In genomic region chr8:46270741-46271140, GRCm38 (mm10) we compare ENCODE assay signal across 19 mouse cellular contexts. TPM values are rescaled to one million over a fixed set of nuclear protein-coding genes. Genes with fewer than 3 reads are reported as not detected.
DNase-seq lines count a peak whose midpoint lies in the region; ATAC-seq lines count a peak whose summit lies in the region.
"Had no signal": no experiment of that assay in that cellular context is flagged by ENCODE, and none has a peak within 500 bp of the region (broad histone marks: within the 10 kb centered on the region; RNA-seq: fewer than 3 reads in every experiment).

No protein-coding gene starts in this region.

- H3K4me1 ChIP-seq in forebrain, embryonic 14.5 days (ENCODE audit: control insufficient read depth, insufficient read depth, low read length): no peaks in the 10 kb centered on the region; the same call in none of the 2 replicates
- H3K4me1 ChIP-seq in forebrain, embryonic 16.5 days (replicated peaks; ENCODE audit: control insufficient read depth, insufficient read depth, low read length): peaks cover 7% of the 10 kb centered on the region
- no peaks in the 10 kb centered on the region for H3K4me1 ChIP-seq in kidney, embryonic 15.5 days
- H3K4me1 ChIP-seq in heart, embryonic 14.5 days (ENCODE audit: control insufficient read depth in 2 of 2, insufficient read depth in 2 of 2, low read length in 2 of 2): peaks cover 3 to 6% of the 10 kb centered on the region in 2 experiments

- H3K4me3 ChIP-seq in forebrain, embryonic 14.5 days (ENCODE audit: low read depth, low read length): no peak overlapping the region
- no peak overlapping the region for H3K4me3 ChIP-seq in forebrain, embryonic 16.5 days (replicated peaks; ENCODE audit: low read length)
- H3K4me3 ChIP-seq in kidney, embryonic 15.5 days (replicated peaks): no peak overlapping the region
- H3K4me3 ChIP-seq in heart, embryonic 14.5 days (ENCODE audit: control insufficient read depth in 1 of 2, insufficient read depth in 1 of 2, low read depth in 1 of 2, low read length in 2 of 2): no peak overlapping the region
- H3K4me3 ChIP-seq: embryonic facial prominence, embryonic 10.5 days had no signal

- no peak overlapping the region for H3K27ac ChIP-seq in forebrain, embryonic 14.5 days (ENCODE audit: low read depth, low read length)
- H3K27ac ChIP-seq in forebrain, embryonic 16.5 days (ENCODE audit: low read length): no peak overlapping the region
- no peak overlapping the region for H3K27ac ChIP-seq in kidney, embryonic 15.5 days
- H3K27ac ChIP-seq in heart, embryonic 14.5 days (replicated peaks in 1 of 2; ENCODE audit: control insufficient read depth in 1 of 2, insufficient read depth in 1 of 2, low read depth in 2 of 2, low read length in 2 of 2): no peak overlapping the region
- H3K27ac ChIP-seq: embryonic facial prominence, embryonic 10.5 days had no signal

- no peaks in the 10 kb centered on the region for H3K9me3 ChIP-seq in forebrain, embryonic 14.5 days (replicated peaks; ENCODE audit: control insufficient read depth, low read length)
- no peaks in the 10 kb centered on the region for H3K9me3 ChIP-seq in forebrain, embryonic 16.5 days (ENCODE audit: control insufficient read depth, low read length)
- H3K9me3 ChIP-seq in kidney, embryonic 15.5 days (replicated peaks): no peaks in the 10 kb centered on the region
- no peaks in the 10 kb centered on the region for H3K9me3 ChIP-seq in heart, embryonic 14.5 days (ENCODE audit: control insufficient read depth, low read length)
- H3K9me3 ChIP-seq: embryonic facial prominence, embryonic 10.5 days had no signal

- peak; percentile 19 for DNase-seq in forebrain, embryonic 14.5 days (ENCODE audit: low spot score)
- peak; percentile 35 for DNase-seq in kidney, postnatal 14 days
- peak; percentile 35 to 50 for DNase-seq in kidney, postnatal 25 days
- DNase-seq in right cerebral cortex, postnatal 10 days (ENCODE audit: low spot score in 2 of 2): no peak
- DNase-seq: cerebellum, adult 9-11 months; liver, postnatal 0 days; lung, postnatal 36 days had no signal

- 24% methylated on average over 6 of the region's 6 CpGs for WGBS in forebrain, embryonic 14.5 days
- WGBS in forebrain, embryonic 16.5 days: 24% methylated on average over 6 of the region's 6 CpGs
- WGBS in kidney, embryonic 15.5 days: 64% methylated on average over 6 of the region's 6 CpGs
- WGBS in heart, embryonic 14.5 days: 18% methylated on average over 6 of the region's 6 CpGs

- H3K27me3 ChIP-seq in forebrain, embryonic 14.5 days (replicated peaks; ENCODE audit: control insufficient read depth, insufficient read depth, low read length): no peaks in the 10 kb centered on the region
- no peaks in the 10 kb centered on the region for H3K27me3 ChIP-seq in forebrain, embryonic 16.5 days (replicated peaks; ENCODE audit: control insufficient read depth, insufficient read depth, low read length)
- H3K27me3 ChIP-seq in kidney, embryonic 15.5 days: no peaks in the 10 kb centered on the region
- H3K27me3 ChIP-seq in heart, embryonic 14.5 days (ENCODE audit: control insufficient read depth, insufficient read depth, low read length): no peaks in the 10 kb centered on the region

- no peak overlapping the region for H3K4me2 ChIP-seq in forebrain, embryonic 14.5 days (ENCODE audit: low read length)
- H3K4me2 ChIP-seq in forebrain, embryonic 16.5 days (ENCODE audit: low read length): no peak overlapping the region
- H3K4me2 ChIP-seq in kidney, embryonic 15.5 days: no peak overlapping the region
- H3K4me2 ChIP-seq in heart, embryonic 14.5 days (ENCODE audit: low read length): peak overlapping the region; percentile 32; the same call in 1 of the 2 replicates
- H3K4me2 ChIP-seq: midbrain, embryonic 11.5 days had no signal

- no peaks in the 10 kb centered on the region for H3K36me3 ChIP-seq in forebrain, embryonic 14.5 days (ENCODE audit: control insufficient read depth, insufficient read depth, low read length)
- H3K36me3 ChIP-seq in forebrain, embryonic 16.5 days (ENCODE audit: control insufficient read depth, insufficient read depth): no peaks in the 10 kb centered on the region
- no peaks in the 10 kb centered on the region for H3K36me3 ChIP-seq in kidney, embryonic 15.5 days
- no peaks in the 10 kb centered on the region for H3K36me3 ChIP-seq in heart, embryonic 14.5 days (ENCODE audit: control insufficient read depth, insufficient read depth, low read length)
- H3K36me3 ChIP-seq: embryonic facial prominence, embryonic 10.5 days had no signal

- no peak overlapping the region for H3K9ac ChIP-seq in forebrain, embryonic 14.5 days (ENCODE audit: low read length)
- H3K9ac ChIP-seq in forebrain, embryonic 16.5 days (replicated peaks; ENCODE audit: low read depth, low read length): no peak overlapping the region
- H3K9ac ChIP-seq in kidney, embryonic 15.5 days: no peak overlapping the region
- H3K9ac ChIP-seq in heart, embryonic 14.5 days (ENCODE audit: low read length): no peak overlapping the region; the same call in 1 of the 2 replicates
- H3K9ac ChIP-seq: liver, postnatal 0 days had no signal

- peak; percentile 40; the same call in 1 of the 2 replicates for ATAC-seq in forebrain, embryonic 14.5 days
- ATAC-seq in forebrain, embryonic 16.5 days: no peak
- no peak for ATAC-seq in kidney, embryonic 15.5 days (replicated peaks; ENCODE audit: low FRiP score)
- no peak for ATAC-seq in heart, embryonic 14.5 days (ENCODE audit: insufficient number of reproducible peaks, insufficient read depth, low FRiP score, low read depth)
- ATAC-seq in erythroid progenitor cell, adult 5-6 weeks (replicated peaks; ENCODE audit: low FRiP score, poor library complexity, severe bottlenecking): no peak
- ATAC-seq: liver, postnatal 0 days had no signal

RNA-seq across cellular contexts. Expression of gene Helt, which starts 23.7 kb away (rescaled TPM):
- polyA plus RNA-seq in forebrain, embryonic 14.5 days (2014; fragmentation: Nextera tagmentation; extraction: Ambion mirVana): 5.4 and 5.9 TPM in 2 replicates
- 3.4 and 7.3 TPM in 2 replicates for polyA plus RNA-seq in forebrain, embryonic 16.5 days (2015; fragmentation: Nextera tagmentation; extraction: Ambion mirVana)
- not detected in 2 replicates for polyA plus RNA-seq in kidney, embryonic 15.5 days (2015; fragmentation: Nextera tagmentation; extraction: Ambion mirVana)
- polyA plus RNA-seq in heart, embryonic 14.5 days (2014; fragmentation: Nextera tagmentation; extraction: Ambion mirVana): not detected in 2 replicates
- total RNA-seq in erythroid progenitor cell, adult 5-6 weeks (2015; ENCODE audit: low replicate concordance): not detected in 2 replicates
- not detected in 2 replicates for total RNA-seq in erythroid progenitor cell, adult 5-6 weeks (2017; ENCODE audit: low replicate concordance)
- total RNA-seq: hematopoietic stem cell, adult 5-6 weeks; layer of hippocampus, adult 18-20 months; neutrophil, adult 5-6 weeks had no signal
- polyA plus RNA-seq: C2C12; liver, postnatal 0 days; spleen, adult 2 months; stomach, embryonic 16.5 days had no signal

RNA-seq across cellular contexts. Expression of gene Slc25a4, which starts 59.7 kb away (rescaled TPM):
- polyA plus RNA-seq in forebrain, embryonic 14.5 days (2014; fragmentation: Nextera tagmentation; extraction: Ambion mirVana): 688 and 693 TPM in 2 replicates
- 679 and 710 TPM in 2 replicates for polyA plus RNA-seq in forebrain, embryonic 16.5 days (2015; fragmentation: Nextera tagmentation; extraction: Ambion mirVana)
- polyA plus RNA-seq in kidney, embryonic 15.5 days (2015; fragmentation: Nextera tagmentation; extraction: Ambion mirVana): 561 and 585 TPM in 2 replicates
- 2,296 and 2,316 TPM in 2 replicates for polyA plus RNA-seq in heart, embryonic 14.5 days (2014; fragmentation: Nextera tagmentation; extraction: Ambion mirVana)
- 8.0 and 13.3 TPM in 2 replicates for total RNA-seq in erythroid progenitor cell, adult 5-6 weeks (2015; ENCODE audit: low replicate concordance)
- total RNA-seq in erythroid progenitor cell, adult 5-6 weeks (2017; ENCODE audit: low replicate concordance): 8.7 and 15.9 TPM in 2 replicates

Comparison
In these comparisons a context has a peak if more than half of its experiments do, and no peak if none do; other contexts are left out.
1. DNase-seq: peak in forebrain, embryonic 14.5 days (single experiment), kidney, postnatal 14 days (single experiment) and kidney, postnatal 25 days (2 of 2); none in right cerebral cortex, postnatal 10 days (0 of 2).